Mouse (Mus musculus) lung, postnatal 0 days (tissue): ENCODE results near the gene Ccnb1ip1. TPM values are rescaled to one million over a fixed set of nuclear protein-coding genes. Genes with fewer than 3 reads are reported as not detected.

Source experiments
- ATAC-seq: fragments of 200-750 bp; cut with Nextera tagmentation; 2 replicates; pipeline ENCODE4 v1.8.0; 2017; ENCODE audit warnings: moderate library complexity
- DNase-seq: peaks from one replicate; pipeline ENCODE4 v3.0.0-alpha.2; 2016; ENCODE audit warnings: low spot score
- H3K27ac ChIP-seq: fragments of 300-500 bp; sonication (generic); 2 replicates; pipeline ENCODE4 v1.5.1; 2014; ENCODE audit warnings: antibody characterized with exemption, mild to moderate bottlenecking, low read length, mixed read lengths
- H3K27me3 ChIP-seq: fragments of 300-500 bp; sonication (generic); replicated peaks from 2 replicates; pipeline ENCODE4 v1.6.1; 2014; ENCODE audit warnings: low read length, mixed read lengths; ENCODE audit not compliant: insufficient read depth
- H3K36me3 ChIP-seq: fragments of 300-500 bp; sonication (generic); 2 replicates; pipeline ENCODE4 v1.6.1; 2014; ENCODE audit warnings: low read length, mixed read lengths; ENCODE audit not compliant: insufficient read depth
- H3K4me1 ChIP-seq: fragments of 300-500 bp; sonication (generic); 2 replicates; pipeline ENCODE4 v1.6.1; 2014; ENCODE audit warnings: antibody characterized with exemption, low read depth, low read length, mixed read lengths; ENCODE audit not compliant: insufficient read depth
- H3K4me2 ChIP-seq: fragments of 300-500 bp; sonication (generic); replicated peaks from 2 replicates; pipeline ENCODE4 v1.6.1; 2014; ENCODE audit warnings: low read depth, mild to moderate bottlenecking, low read length, moderate library complexity, mixed read lengths
- H3K4me3 ChIP-seq: fragments of 300-500 bp; sonication (generic); 2 replicates; pipeline ENCODE4 v1.5.1; 2014; ENCODE audit warnings: low read depth, low read length
- H3K9ac ChIP-seq: fragments of 300-500 bp; sonication (generic); replicated peaks from 2 replicates; pipeline ENCODE4 v1.6.1; 2014; ENCODE audit warnings: low read depth, mild to moderate bottlenecking
- H3K9me3 ChIP-seq: fragments of 300-500 bp; sonication (generic); 2 replicates; pipeline ENCODE4 v1.6.1; 2016; ENCODE audit warnings: low read length, mixed read lengths
- CTCF ChIP-seq: IDR thresholded peaks from 2 replicates; pipeline ENCODE4 v1.5.1; 2016; ENCODE audit warnings: antibody characterized with exemption, mild to moderate bottlenecking
- EP300 ChIP-seq: IDR thresholded peaks from 2 replicates; pipeline ENCODE4 v1.6.1; 2016; ENCODE audit warnings: antibody characterized with exemption, mild to moderate bottlenecking, control low read depth
- WGBS: fragments of 180-500 bp; shearing (Covaris S2); extraction: QIAGEN DNeasy Blood & Tissue Kit; methylation state at CpG from one replicate; pipeline ENCODE4 v1.1.7; 2014; 5-methylcytosine and 5-hydroxymethylcytosine counted together
- polyA plus RNA-seq: library from polyadenylated mRNA; unstranded; fragments of >200 nt; fragmentation: Nextera tagmentation; extraction: Ambion mirVana; gene quantifications from 2 replicates; pipeline ENCODE4 v1.2.1, GENCODE M21; 2015

The Ccnb1ip1 gene
- polyA plus RNA-seq, 1 experiment from 2014 or later, result not detected

DNA sequence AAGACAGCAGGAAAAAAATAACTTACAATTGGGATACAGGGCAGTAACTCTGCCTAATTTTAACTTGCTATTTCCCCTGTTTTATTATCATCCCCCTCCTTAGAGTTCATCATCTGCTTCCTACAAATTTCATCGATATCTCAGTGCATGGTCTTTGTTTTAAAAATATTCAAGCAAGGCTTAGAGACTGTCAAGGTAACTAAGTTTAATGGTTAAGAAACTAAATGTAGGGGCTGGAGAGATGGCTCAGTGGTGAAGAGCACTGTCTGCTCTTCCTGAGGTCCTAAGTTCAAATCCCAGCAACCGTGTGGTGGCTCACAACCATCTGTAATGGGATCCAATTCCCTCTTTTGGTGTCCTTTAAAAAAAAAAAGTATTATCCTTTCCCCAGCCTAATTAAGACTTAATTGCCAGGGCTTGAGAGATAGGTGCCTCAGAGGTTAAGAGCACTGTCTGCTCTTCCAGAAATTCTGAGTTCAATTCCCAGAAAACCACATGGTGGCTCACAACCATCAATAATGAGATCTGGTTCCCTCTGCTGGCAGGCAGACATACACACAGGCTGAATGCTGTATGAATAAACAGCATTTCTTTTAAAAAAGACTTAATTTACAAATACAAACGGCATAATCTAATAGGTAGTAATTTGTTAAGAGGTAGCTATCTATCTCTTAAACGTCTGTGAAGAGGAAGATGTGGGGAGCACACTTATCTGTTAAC is 4.5 kb downstream of the Ccnb1ip1 start:
- 55% methylated on average over 4 of the region's 4 CpGs for WGBS
- Histone ChIP-seq H3K27ac (no peak overlapping the region), H3K9ac (no peak overlapping the region), H3K9me3 (no peaks in the 10 kb centered on the region), H3K4me3 (no peak overlapping the region), H3K36me3 (no peaks in the 10 kb centered on the region), H3K27me3 (no peaks in the 10 kb centered on the region), H3K4me1 (no peaks in the 10 kb centered on the region), H3K4me2 (no peak overlapping the region)
- no peak for TF ChIP-seq EP300
- peak; percentile 69 for TF ChIP-seq CTCF
- peak; percentile 36 for DNase-seq
- no peak for ATAC-seq

DNA sequence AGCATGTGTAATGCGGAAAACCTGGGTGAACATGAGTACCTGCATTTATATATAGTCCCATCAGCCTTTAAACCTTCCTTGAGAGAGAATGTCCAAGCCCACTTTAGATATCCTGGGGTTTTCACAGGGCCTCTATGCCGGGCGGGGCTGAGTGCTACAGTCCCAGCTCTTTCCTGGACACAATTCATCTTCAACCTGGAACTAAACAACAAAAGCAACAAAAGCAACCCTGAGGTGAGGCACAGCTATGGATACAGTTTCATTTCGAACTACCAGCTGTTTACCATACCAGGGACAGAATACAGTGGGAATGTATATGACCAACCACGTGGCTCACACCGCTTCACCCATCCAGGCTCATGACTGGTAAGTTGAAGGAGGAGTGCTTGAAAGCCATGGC is 5.1 kb downstream of the Ccnb1ip1 start:
- no peak for ATAC-seq
- Histone ChIP-seq H3K36me3 (no peaks in the 10 kb centered on the region), H3K9ac (no peak overlapping the region), H3K4me2 (no peak overlapping the region), H3K27me3 (no peaks in the 10 kb centered on the region), H3K4me1 (no peaks in the 10 kb centered on the region), H3K27ac (no peak overlapping the region), H3K9me3 (no peaks in the 10 kb centered on the region), H3K4me3 (no peak overlapping the region)
- DNase-seq, result no peak
- WGBS, result 76% methylated on average over 6 of the region's 6 CpGs
- TF ChIP-seq EP300 (no peak), CTCF (no peak)

DNA sequence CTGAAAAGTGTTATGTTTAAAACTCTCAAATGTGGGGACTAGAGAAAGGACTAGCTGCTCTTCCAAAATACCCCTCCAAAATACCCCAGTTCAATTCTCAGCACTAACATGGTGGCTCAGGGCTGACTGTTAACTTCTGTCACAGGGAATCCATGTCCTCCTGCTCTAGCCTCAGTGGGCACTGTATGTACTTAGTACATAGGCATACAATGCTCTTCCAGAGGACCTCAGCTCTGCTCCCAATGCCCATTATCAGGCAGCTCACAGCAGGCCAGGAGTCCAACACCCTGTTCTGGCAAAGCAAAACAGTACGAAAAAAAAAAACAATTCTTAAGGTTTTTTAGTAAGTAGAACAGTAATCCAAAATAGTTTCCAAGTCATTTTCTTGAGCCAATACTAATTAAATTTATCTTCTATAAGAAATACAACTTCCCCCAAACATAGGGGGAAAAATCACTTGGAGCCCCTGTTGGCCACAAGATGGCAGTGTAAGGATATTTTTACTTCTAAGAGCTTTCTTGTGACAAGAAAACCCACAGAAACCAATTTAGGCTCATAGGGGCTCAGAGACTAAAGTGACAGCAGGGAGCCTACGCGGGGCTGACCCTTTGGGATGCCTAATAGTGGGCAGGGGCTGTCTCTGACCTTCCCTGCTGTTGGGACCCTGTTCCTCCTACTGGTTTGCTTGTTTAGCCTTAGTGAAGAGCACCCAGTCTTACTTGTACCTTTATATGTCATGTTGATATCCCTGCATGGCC is 7.9 kb downstream of the Ccnb1ip1 start:
- H3K36me3 ChIP-seq, result no peaks in the 10 kb centered on the region
- H3K9me3 ChIP-seq, result no peaks in the 10 kb centered on the region
- peak; percentile 69 for TF ChIP-seq CTCF
- no peak for TF ChIP-seq EP300
- no peak overlapping the region for H3K9ac ChIP-seq
- WGBS, result 1% methylated on average over 3 of the region's 3 CpGs
- DNase-seq, result peak; percentile 73
- H3K4me2 ChIP-seq, result no peak overlapping the region
- H3K4me3 ChIP-seq, result no peak overlapping the region
- no peak overlapping the region for H3K27ac ChIP-seq
- ATAC-seq, result no peak
- H3K27me3 ChIP-seq, result no peaks in the 10 kb centered on the region
- no peaks in the 10 kb centered on the region for H3K4me1 ChIP-seq

DNA sequence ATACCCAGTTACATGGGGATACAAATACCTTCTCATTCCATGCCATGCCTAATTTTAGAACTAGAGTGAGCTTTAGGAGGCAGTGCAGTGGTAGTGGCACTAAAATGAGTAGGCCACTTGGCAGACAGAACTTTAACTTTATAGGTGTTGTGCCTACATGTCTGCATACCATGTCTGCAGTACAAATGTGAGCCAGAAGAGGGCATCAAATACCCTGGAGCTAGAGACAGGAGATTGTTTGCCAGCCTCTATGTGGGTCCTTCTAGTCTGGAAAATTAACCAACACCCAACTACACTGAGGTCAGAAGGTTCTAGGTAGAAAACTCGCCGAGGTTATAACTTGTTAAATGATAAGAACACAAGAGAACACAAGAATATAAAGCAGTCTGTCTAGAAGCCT is 9.0 kb downstream of the Ccnb1ip1 start:
- WGBS, result 54% methylated on average over 2 of the region's 2 CpGs
- no peak for ATAC-seq
- Histone ChIP-seq H3K9ac (no peak overlapping the region), H3K27me3 (no peaks in the 10 kb centered on the region), H3K27ac (no peak overlapping the region), H3K9me3 (no peaks in the 10 kb centered on the region), H3K36me3 (no peaks in the 10 kb centered on the region), H3K4me2 (no peak overlapping the region), H3K4me3 (no peak overlapping the region), H3K4me1 (no peaks in the 10 kb centered on the region)
- TF ChIP-seq CTCF (peak; percentile 59), EP300 (no peak)
- DNase-seq, result peak; percentile 20

DNA sequence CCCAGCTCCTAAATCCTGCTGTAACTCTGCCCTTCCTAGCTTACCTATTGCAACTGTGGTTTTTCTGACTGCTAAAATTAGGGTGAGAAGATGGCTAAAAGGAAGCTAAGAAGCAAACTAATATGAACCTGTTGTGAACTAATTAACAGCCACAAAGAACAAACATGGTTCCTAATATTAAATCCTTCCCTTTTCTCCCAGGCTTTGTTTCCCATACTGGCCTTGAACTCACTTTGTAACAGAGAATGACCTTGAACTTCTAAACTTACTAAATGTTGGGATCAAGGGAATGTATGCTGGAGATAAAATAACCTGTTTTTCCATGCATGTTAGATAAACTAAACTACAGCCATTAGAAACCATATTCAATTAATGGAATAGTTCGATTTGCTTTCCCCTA is 11.1 kb downstream of the Ccnb1ip1 start:
- ATAC-seq, result no peak
- DNase-seq, result no peak
- 76% methylated on average over 1 of the region's 1 CpGs for WGBS
- TF ChIP-seq EP300, result no peak
- TF ChIP-seq CTCF, result no peak
- no peaks in the 10 kb centered on the region for H3K4me1 ChIP-seq
- no peak overlapping the region for H3K9ac ChIP-seq
- H3K36me3 ChIP-seq, result no peaks in the 10 kb centered on the region
- H3K9me3 ChIP-seq, result no peaks in the 10 kb centered on the region
- H3K4me2 ChIP-seq, result no peak overlapping the region
- no peaks in the 10 kb centered on the region for H3K27me3 ChIP-seq
- H3K4me3 ChIP-seq, result no peak overlapping the region
- no peak overlapping the region for H3K27ac ChIP-seq

DNA sequence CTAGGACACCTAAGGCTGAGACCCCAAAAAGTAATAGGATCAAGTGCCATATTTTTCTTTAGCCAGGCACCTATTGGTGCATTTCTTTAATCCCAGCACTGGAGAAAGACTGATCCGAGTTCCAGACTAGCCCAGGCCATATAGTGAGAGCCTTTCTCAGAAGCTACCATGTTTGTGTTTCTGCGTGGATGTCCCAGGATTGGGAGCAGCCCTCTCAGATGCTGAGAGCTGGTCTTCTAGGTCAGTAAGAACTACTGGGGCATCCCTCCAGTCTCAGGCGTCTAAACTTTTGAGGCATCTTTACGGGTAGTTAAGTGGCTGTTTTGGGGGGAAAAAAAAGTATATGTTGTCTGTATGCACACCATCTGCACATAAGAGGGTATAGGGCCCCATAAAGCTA is 11.6 kb downstream of the Ccnb1ip1 start:
- H3K27ac ChIP-seq, result no peak overlapping the region
- no peaks in the 10 kb centered on the region for H3K36me3 ChIP-seq
- H3K4me1 ChIP-seq, result no peaks in the 10 kb centered on the region
- 80% methylated on average over 4 of the region's 4 CpGs for WGBS
- H3K27me3 ChIP-seq, result no peaks in the 10 kb centered on the region
- ATAC-seq (no peak), DNase-seq (no peak)
- H3K4me3 ChIP-seq, result no peak overlapping the region
- no peak overlapping the region for H3K4me2 ChIP-seq
- TF ChIP-seq CTCF (no peak), EP300 (no peak)
- no peaks in the 10 kb centered on the region for H3K9me3 ChIP-seq
- H3K9ac ChIP-seq, result no peak overlapping the region
